Mouse (Mus musculus) heart, postnatal 0 days (tissue): ENCODE data around the gene Ephb1. TPM values are rescaled to one million over a fixed set of nuclear protein-coding genes. Genes with fewer than 3 reads are reported as not detected.

Source experiments
- ATAC-seq: fragments of 200-750 bp; cut with Nextera tagmentation; 2 replicates; pipeline ENCODE4 v1.8.0; 2017; ENCODE audit warnings: low read depth, moderate number of reproducible peaks, moderate library complexity; ENCODE audit not compliant: insufficient read depth
- DNase-seq: peaks from one replicate; pipeline ENCODE4 v3.0.0-alpha.2; 2016; ENCODE audit warnings: low spot score
- H3K27ac ChIP-seq: fragments of 300-500 bp; sonication (generic); 2 replicates; pipeline ENCODE4 v1.5.1; 2014; ENCODE audit warnings: low read depth, mild to moderate bottlenecking
- H3K27me3 ChIP-seq: fragments of 300-500 bp; sonication (generic); 2 replicates; pipeline ENCODE4 v1.6.1; 2014; ENCODE audit warnings: low read length, mixed read lengths; ENCODE audit not compliant: control insufficient read depth, insufficient read depth
- H3K36me3 ChIP-seq: fragments of 300-500 bp; sonication (generic); replicated peaks from 2 replicates; pipeline ENCODE4 v1.6.1; 2014; ENCODE audit warnings: low read length, mixed read lengths; ENCODE audit not compliant: control insufficient read depth, insufficient read depth
- H3K4me1 ChIP-seq: fragments of 300-500 bp; sonication (generic); 2 replicates; pipeline ENCODE4 v1.6.1; 2014; ENCODE audit warnings: antibody characterized with exemption; ENCODE audit not compliant: control insufficient read depth, insufficient read depth
- H3K4me2 ChIP-seq: fragments of 300-500 bp; sonication (generic); 2 replicates; pipeline ENCODE4 v1.6.1; 2014; ENCODE audit warnings: low read depth, mild to moderate bottlenecking, low read length, moderate library complexity
- H3K4me3 ChIP-seq: fragments of 300-500 bp; sonication (generic); 2 replicates; pipeline ENCODE4 v1.5.1; 2014; ENCODE audit warnings: low read depth, low read length
- H3K9ac ChIP-seq: fragments of 300-500 bp; sonication (generic); replicated peaks from 2 replicates; pipeline ENCODE4 v1.6.1; 2014; ENCODE audit warnings: low read depth, low read length, mixed read lengths
- H3K9me3 ChIP-seq: fragments of 300-500 bp; sonication (generic); replicated peaks from 2 replicates; pipeline ENCODE4 v1.6.1; 2016; ENCODE audit warnings: low read length; ENCODE audit not compliant: control insufficient read depth
- CTCF ChIP-seq: IDR thresholded peaks from 2 replicates; pipeline ENCODE4 v1.5.1; 2016; ENCODE audit warnings: antibody characterized with exemption, control low read depth, low read depth
- EP300 ChIP-seq: IDR thresholded peaks from 2 replicates; pipeline ENCODE4 v1.6.1; 2016; ENCODE audit warnings: antibody characterized with exemption, low read depth
- WGBS: fragments of 180-500 bp; shearing (Covaris S2); extraction: QIAGEN DNeasy Blood & Tissue Kit; methylation state at CpG from one replicate; pipeline ENCODE4 v1.1.7; 2014; 5-methylcytosine and 5-hydroxymethylcytosine counted together
- polyA plus RNA-seq: library from polyadenylated mRNA; unstranded; fragments of >200 nt; fragmentation: Nextera tagmentation; extraction: Ambion mirVana; gene quantifications from 2 replicates; pipeline ENCODE4 v1.2.1, GENCODE M21; 2015
- total RNA-seq: library from RNA; depleted of rRNA; stranded (reverse); fragments of >200 nt; gene quantifications from 2 replicates; pipeline ENCODE4 v1.2.3, GENCODE M21; 2014; ENCODE audit warnings: low replicate concordance

Gene Ephb1
- total and polyA plus RNA-seq, 2 experiments from 2014 or later: 0.96 to 2.1 TPM

- ATAC-seq (no peak), DNase-seq (no peak)
- Histone ChIP-seq H3K27ac (no peak overlapping the region), H3K4me3 (no peak overlapping the region), H3K9ac (no peak overlapping the region), H3K36me3 (no peaks in the 10 kb centered on the region), H3K27me3 (no peaks in the 10 kb centered on the region), H3K4me1 (no peaks in the 10 kb centered on the region), H3K4me2 (no peak overlapping the region), H3K9me3 (no peaks in the 10 kb centered on the region)
- 81% methylated on average over 7 of the region's 7 CpGs for WGBS
- TF ChIP-seq EP300 (no peak), CTCF (no peak)
Observed at GRCm38 (mm10) chr9:102138671-102139070, 215.8 kb downstream of the Ephb1 start.

GRCm38 (mm10) chr9:102138187-102138586 is 216.3 kb downstream of the Ephb1 start:
- ATAC-seq: no peak

GRCm38 (mm10) chr9:102130506-102130905 is 224.0 kb downstream of the Ephb1 start:
- Histone ChIP-seq H3K36me3 (no peaks in the 10 kb centered on the region), H3K4me3 (no peak overlapping the region), H3K27ac (no peak overlapping the region), H3K9ac (no peak overlapping the region), H3K4me2 (no peak overlapping the region), H3K27me3 (no peaks in the 10 kb centered on the region), H3K4me1 (no peaks in the 10 kb centered on the region), H3K9me3 (no peaks in the 10 kb centered on the region)
- ATAC-seq: no peak
- no peak for TF ChIP-seq CTCF
- no peak for TF ChIP-seq EP300
- no peak for DNase-seq

More at GRCm38 (mm10) chr9:102138187-102138586, 216.3 kb downstream of the Ephb1 start:
- no peak overlapping the region for H3K4me2 ChIP-seq
- DNase-seq: no peak
- H3K4me1 ChIP-seq: no peaks in the 10 kb centered on the region
- TF ChIP-seq CTCF (no peak), EP300 (no peak)
- no peaks in the 10 kb centered on the region for H3K36me3 ChIP-seq
- no peak overlapping the region for H3K9ac ChIP-seq
- H3K9me3 ChIP-seq: no peaks in the 10 kb centered on the region
- no peaks in the 10 kb centered on the region for H3K27me3 ChIP-seq
- H3K4me3 ChIP-seq: no peak overlapping the region
- H3K27ac ChIP-seq: no peak overlapping the region

GRCm38 (mm10) chr9:102126510-102126909 is 228.0 kb downstream of the Ephb1 start:
- Histone ChIP-seq H3K36me3 (no peaks in the 10 kb centered on the region), H3K4me1 (no peaks in the 10 kb centered on the region), H3K9ac (no peak overlapping the region), H3K27ac (no peak overlapping the region), H3K4me2 (no peak overlapping the region), H3K27me3 (no peaks in the 10 kb centered on the region), H3K9me3 (no peaks in the 10 kb centered on the region), H3K4me3 (no peak overlapping the region)
- 54% methylated on average over 3 of the region's 3 CpGs for WGBS
- no peak for ATAC-seq
- DNase-seq: no peak
- TF ChIP-seq CTCF (no peak), EP300 (no peak)

- TF ChIP-seq EP300 (no peak), CTCF (no peak)
- no peak overlapping the region for H3K4me3 ChIP-seq
- H3K4me2 ChIP-seq: no peak overlapping the region
Observed at GRCm38 (mm10) chr9:102122880-102123453, 231.5 kb downstream of the Ephb1 start.

GRCm38 (mm10) chr9:102119422-102119821 is 235.1 kb downstream of the Ephb1 start:
- DNase-seq (no peak), ATAC-seq (no peak)
- H3K4me2 ChIP-seq: no peak overlapping the region
- no peaks in the 10 kb centered on the region for H3K9me3 ChIP-seq
- H3K9ac ChIP-seq: no peak overlapping the region
- TF ChIP-seq CTCF: no peak
- no peak for TF ChIP-seq EP300
- H3K36me3 ChIP-seq: no peaks in the 10 kb centered on the region
- WGBS: 62% methylated on average over 3 of the region's 3 CpGs
- H3K4me1 ChIP-seq: no peaks in the 10 kb centered on the region
- no peaks in the 10 kb centered on the region for H3K27me3 ChIP-seq
- no peak overlapping the region for H3K4me3 ChIP-seq
- no peak overlapping the region for H3K27ac ChIP-seq

More at GRCm38 (mm10) chr9:102122880-102123453, 231.5 kb downstream of the Ephb1 start:
- Histone ChIP-seq H3K27me3 (no peaks in the 10 kb centered on the region), H3K27ac (no peak overlapping the region), H3K4me1 (no peaks in the 10 kb centered on the region), H3K9ac (no peak overlapping the region), H3K36me3 (no peaks in the 10 kb centered on the region), H3K9me3 (no peaks in the 10 kb centered on the region)
- WGBS: 38% methylated on average over 4 of the region's 4 CpGs
- DNase-seq (no peak), ATAC-seq (no peak)
